Mouse (Mus musculus): ENCODE data around the gene Fam167b.

Gene Fam167b

GRCm38 (mm10) chr4:129609139-129609631, 30.8 kb upstream of the Fam167b start:
- in situ Hi-C loops (cut with MboI; ENCODE audit: low sequenced_read_pairs): loop anchor here (10.0 to 25.0 kb wide), 2 partner anchors 64 to 247 kb away; partner anchors contain the start of gene Hdac1

GRCm38 (mm10) chr4:129608426-129609025, 30.2 kb upstream of the Fam167b start:
- in situ Hi-C loops (cut with MboI; ENCODE audit: low sequenced_read_pairs): loop anchor here (10.0 to 25.0 kb wide), 2 partner anchors 64 to 246 kb away; partner anchors contain the start of gene Hdac1

- in situ Hi-C loops (cut with MboI; ENCODE audit: low sequenced_read_pairs): loop anchor here (10.0 to 25.0 kb wide), 2 partner anchors 56 to 238 kb away; partner anchors contain the start of gene Hdac1
Measured at GRCm38 (mm10) chr4:129600233-129601158, 22.1 kb upstream of the Fam167b start, which contains the start of the genes Eif3i and Tmem234. Gene Eif3i (minus strand): TSS chr4:129600648. Gene Tmem234 (plus strand): TSS chr4:129600668.

GRCm38 (mm10) chr4:129588865-129589264, 10.5 kb upstream of the Fam167b start:
- in situ Hi-C loops (cut with MboI; ENCODE audit: low sequenced_read_pairs): no loop called here

GRCm38 (mm10) chr4:129586943-129587342, 8.6 kb upstream of the Fam167b start:
- in situ Hi-C loops (cut with MboI; ENCODE audit: low sequenced_read_pairs): no loop called here

- in situ Hi-C loops (cut with MboI; ENCODE audit: low sequenced_read_pairs): no loop called here
Measured at GRCm38 (mm10) chr4:129585773-129586172, 7.4 kb upstream of the Fam167b start.

- in situ Hi-C loops (cut with MboI; ENCODE audit: low sequenced_read_pairs): no loop called here
Measured at GRCm38 (mm10) chr4:129584884-129585608, 6.7 kb upstream of the Fam167b start.

GRCm38 (mm10) chr4:129584370-129584769, 6.0 kb upstream of the Fam167b start:
- in situ Hi-C loops (cut with MboI; ENCODE audit: low sequenced_read_pairs): no loop called here

GRCm38 (mm10) chr4:129582251-129582650, 3.9 kb upstream of the Fam167b start:
- in situ Hi-C loops (cut with MboI; ENCODE audit: low sequenced_read_pairs): no loop called here

- in situ Hi-C loops (cut with MboI; ENCODE audit: low sequenced_read_pairs): no loop called here
Measured at GRCm38 (mm10) chr4:129580347-129580746, 2.0 kb upstream of the Fam167b start.

- in situ Hi-C loops (cut with MboI; ENCODE audit: low sequenced_read_pairs): no loop called here
Measured at GRCm38 (mm10) chr4:129577688-129578087, 661 bp downstream of the Fam167b start.

GRCm38 (mm10) chr4:129576863-129577491, 1.4 kb downstream of the Fam167b start:
- in situ Hi-C loops (cut with MboI; ENCODE audit: low sequenced_read_pairs): no loop called here

- in situ Hi-C loops (cut with MboI; ENCODE audit: low sequenced_read_pairs): no loop called here
Measured at GRCm38 (mm10) chr4:129575171-129575844, 3.0 kb downstream of the Fam167b start.

- in situ Hi-C loops (cut with MboI; ENCODE audit: low sequenced_read_pairs): no loop called here
Measured at GRCm38 (mm10) chr4:129573430-129573829, 4.9 kb downstream of the Fam167b start, which contains the start of gene Lck. Gene Lck (minus strand): TSS chr4:129573641.

- in situ Hi-C loops (cut with MboI; ENCODE audit: low sequenced_read_pairs): no loop called here
Measured at GRCm38 (mm10) chr4:129573093-129573370, 5.3 kb downstream of the Fam167b start.

- in situ Hi-C loops (cut with MboI; ENCODE audit: low sequenced_read_pairs): no loop called here
Measured at GRCm38 (mm10) chr4:129572236-129573092, 5.9 kb downstream of the Fam167b start.

- in situ Hi-C loops (cut with MboI; ENCODE audit: low sequenced_read_pairs): no loop called here
Measured at GRCm38 (mm10) chr4:129571551-129572084, 6.7 kb downstream of the Fam167b start.

- in situ Hi-C loops (cut with MboI; ENCODE audit: low sequenced_read_pairs): no loop called here
Measured at GRCm38 (mm10) chr4:129570028-129570427, 8.3 kb downstream of the Fam167b start.

- in situ Hi-C loops (cut with MboI; ENCODE audit: low sequenced_read_pairs): no loop called here
Measured at GRCm38 (mm10) chr4:129568366-129568765, 10.0 kb downstream of the Fam167b start.

Measured in CH12F3 (cell line).